Mouse (Mus musculus) kidney, postnatal 25 days (tissue): ENCODE data around the gene Crispld2.

ENCODE experiments used
- DNase-seq, 2 experiments: peaks; one replicate each; pipeline ENCODE4 v3.0.0; 2021; ENCODE audit warnings: mixed read lengths in 2 of 2

Crispld2 gene

DNA sequence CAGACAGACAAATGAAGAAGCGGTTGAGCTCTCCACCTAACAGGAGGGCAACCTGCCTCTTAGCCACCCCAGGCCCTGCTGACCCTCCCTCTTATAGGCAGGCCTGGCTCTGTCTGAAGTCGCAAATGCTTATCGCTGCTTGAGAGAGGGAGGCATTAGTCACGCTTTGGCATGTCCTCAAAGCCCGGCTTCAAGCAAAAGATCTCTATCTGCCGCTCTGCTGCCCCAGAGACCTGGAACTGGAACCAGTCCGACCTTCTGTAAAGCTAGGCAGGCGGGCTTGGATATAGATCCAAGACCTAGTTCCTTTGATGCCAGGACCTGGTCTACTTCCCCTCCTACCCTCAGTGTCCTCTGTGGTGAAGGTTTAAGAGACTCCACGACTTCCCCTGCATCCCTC is 80.0 kb downstream of the Crispld2 start:
- peak in 1 of 2 experiments; percentile 53 for DNase-seq

GRCm38 (mm10) chr8:120072827-120073226 is 80.6 kb downstream of the Crispld2 start:
- peak; percentile 64 to 75 for DNase-seq

DNA sequence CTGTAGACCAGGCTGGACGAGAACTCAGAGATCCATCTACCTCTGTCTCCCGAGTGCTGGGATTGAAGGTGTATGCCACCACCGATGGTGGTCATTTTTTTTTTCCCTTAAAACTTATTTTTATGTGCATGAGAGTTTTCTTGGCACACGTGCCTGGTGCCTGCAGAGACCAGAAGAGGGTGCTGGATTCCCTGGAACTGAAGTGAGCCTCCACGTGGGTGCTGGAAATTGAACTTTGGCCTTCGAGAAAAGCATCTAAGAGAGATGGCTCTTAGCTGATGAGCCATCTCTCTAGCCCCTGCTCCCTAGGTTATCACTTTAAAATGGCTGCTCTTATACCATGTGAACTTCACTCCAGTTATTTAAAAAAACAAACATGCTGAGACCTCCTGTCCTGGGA is 82.3 kb downstream of the Crispld2 start:
- peak; percentile 54 to 73 for DNase-seq

- DNase-seq = no peak
Measured at GRCm38 (mm10) chr8:120075347-120075746, 83.1 kb downstream of the Crispld2 start.

DNA sequence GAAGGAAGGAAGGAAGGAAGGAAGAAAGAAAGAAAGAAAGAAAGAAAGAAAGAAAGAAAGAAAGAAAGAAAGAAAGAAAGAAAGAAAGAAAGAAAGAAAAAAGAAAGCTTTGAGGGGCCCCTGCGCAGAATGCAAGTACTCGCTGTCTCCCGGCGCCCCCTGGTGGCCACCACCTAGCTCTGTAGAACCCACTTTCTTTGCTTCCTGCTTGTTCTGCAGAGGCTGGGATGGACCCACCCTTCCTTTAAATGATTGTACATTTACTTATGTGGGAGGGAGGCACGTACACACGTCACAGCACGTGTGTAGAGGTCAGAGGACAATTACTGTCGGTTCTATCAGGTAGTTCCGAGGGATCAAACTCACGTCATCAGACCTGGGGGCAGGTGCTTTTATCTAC is 85.8 kb downstream of the Crispld2 start:
- DNase-seq = peak; percentile 86 to 90

- no peak for DNase-seq
Measured at GRCm38 (mm10) chr8:120079361-120079760, 87.1 kb downstream of the Crispld2 start.

- no peak for DNase-seq
Measured at GRCm38 (mm10) chr8:120083261-120083660, 91.0 kb downstream of the Crispld2 start.

- DNase-seq = no peak
Measured at GRCm38 (mm10) chr8:120084783-120085182, 92.5 kb downstream of the Crispld2 start.

GRCm38 (mm10) chr8:120089511-120089910 is 97.3 kb downstream of the Crispld2 start:
- no peak for DNase-seq

GRCm38 (mm10) chr8:120091032-120091431 is 98.8 kb downstream of the Crispld2 start:
- DNase-seq = no peak

- no peak for DNase-seq
Measured at GRCm38 (mm10) chr8:120093103-120093502, 100.9 kb downstream of the Crispld2 start.

- DNase-seq = no peak
Measured at GRCm38 (mm10) chr8:120094801-120095200, 102.6 kb downstream of the Crispld2 start.

DNA sequence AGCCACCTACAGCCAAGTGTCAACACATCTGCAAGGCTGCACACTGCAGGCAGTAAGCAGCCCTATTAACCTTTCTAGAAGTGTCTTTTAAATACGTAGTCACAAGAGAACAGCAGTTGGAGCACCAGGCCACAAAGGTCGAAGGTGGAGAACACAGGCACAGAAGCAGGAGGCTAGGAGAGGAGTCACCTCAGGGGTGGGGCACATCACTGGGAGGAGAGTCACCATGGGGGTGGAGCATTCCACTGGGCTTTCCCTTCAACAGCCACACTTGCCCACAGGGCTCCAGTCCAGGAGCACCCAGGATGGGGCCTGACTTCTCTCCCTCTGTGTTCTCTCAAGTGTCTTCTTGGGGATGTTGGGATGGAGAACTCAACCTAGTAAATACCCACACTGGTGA is 104.2 kb downstream of the Crispld2 start:
- peak in 1 of 2 experiments; percentile 62 for DNase-seq

GRCm38 (mm10) chr8:120100388-120101067 is 108.3 kb downstream of the Crispld2 start:
- no peak for DNase-seq

DNA sequence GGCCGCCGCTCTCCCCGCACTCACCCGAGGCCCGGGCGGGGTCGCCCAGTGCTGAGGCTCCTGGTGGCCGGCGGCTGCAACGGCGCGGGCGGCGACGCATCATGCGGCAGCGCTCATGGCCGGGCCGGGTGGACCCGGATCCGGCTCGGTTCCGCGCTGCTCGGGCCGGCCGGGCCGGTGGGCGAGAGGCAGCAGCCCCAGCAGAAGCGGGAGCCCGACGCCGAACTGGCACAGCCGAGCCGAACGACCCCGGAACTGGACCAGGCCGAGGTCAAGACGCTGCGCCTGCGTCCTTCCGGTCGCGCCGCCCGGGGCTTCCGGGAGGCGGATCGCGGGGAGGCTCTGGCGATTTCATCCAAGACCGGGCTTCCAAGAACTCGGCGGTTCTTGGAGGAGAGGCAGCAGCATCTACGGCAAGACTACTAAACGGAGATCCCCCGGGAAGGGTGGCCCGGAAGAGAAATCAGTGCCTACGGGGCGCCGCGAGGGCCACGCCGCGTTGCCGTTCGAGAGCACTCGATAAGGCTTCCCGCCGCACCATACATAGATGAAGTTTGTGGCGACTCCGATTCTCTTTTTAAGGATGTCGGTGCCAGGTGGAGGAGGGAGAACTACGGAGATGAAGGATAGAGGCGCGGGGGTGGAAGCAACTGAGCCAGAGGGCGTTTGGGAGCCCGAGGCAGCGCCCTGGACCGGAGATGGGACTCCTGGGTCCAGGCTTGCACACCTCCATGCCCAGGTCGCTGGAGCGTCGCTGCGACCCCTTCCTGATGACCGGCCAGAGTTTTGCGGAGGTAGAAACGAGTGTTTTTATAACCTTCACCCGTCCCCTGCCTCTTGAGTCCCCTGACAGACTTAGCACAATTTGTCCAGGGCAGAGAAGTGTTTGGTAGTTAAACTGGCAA is 109.1 kb downstream of the Crispld2 start, which contains the start of gene Zdhhc7:
Zdhhc7 (minus strand) TSS at position 415 of the 905 bp plus-strand sequence.
- peak; percentile 82 to 92 for DNase-seq
